Mouse (Mus musculus): ENCODE results near the gene Siglece. TPM values are rescaled to one million over a fixed set of nuclear protein-coding genes. Genes with fewer than 3 reads are reported as not detected.

The Siglece gene
- polyA plus RNA-seq, 1 experiment from 2014 or later, result 0.49 TPM

GRCm38 (mm10) chr7:43662804-43663203 lies 2.8 kb upstream of the Siglece start:
- no peak overlapping the region for H3K4me3 ChIP-seq
- no peaks in the 10 kb centered on the region for H3K27me3 ChIP-seq
- H3K4me1 ChIP-seq (replicated peaks), result no peaks in the 10 kb centered on the region
- 93% methylated on average over 1 of the region's 1 CpGs for WGBS
- no peak overlapping the region for H3K9ac ChIP-seq
- ATAC-seq (ENCODE audit: low FRiP score), result no peak
- no peaks in the 10 kb centered on the region for H3K36me3 ChIP-seq
- no peak overlapping the region for H3K27ac ChIP-seq
- H3K4me2 ChIP-seq, result no peak overlapping the region
- no peaks in the 10 kb centered on the region for H3K9me3 ChIP-seq

- no peaks in the 10 kb centered on the region for H3K4me1 ChIP-seq (replicated peaks)
- H3K9ac ChIP-seq, result no peak overlapping the region
- no peaks in the 10 kb centered on the region for H3K36me3 ChIP-seq
- H3K4me3 ChIP-seq, result no peak overlapping the region
- H3K27me3 ChIP-seq, result no peaks in the 10 kb centered on the region
- no peak overlapping the region for H3K4me2 ChIP-seq
- ATAC-seq (ENCODE audit: low FRiP score), result no peak
- WGBS, result 78% methylated on average over 6 of the region's 6 CpGs
- H3K9me3 ChIP-seq, result no peaks in the 10 kb centered on the region
- no peak overlapping the region for H3K27ac ChIP-seq
These were observed 3.7 kb downstream of the Siglece start for GRCm38 (mm10) chr7:43656232-43656631.

- no peak overlapping the region for H3K4me2 ChIP-seq
- WGBS, result 85% methylated on average over 3 of the region's 3 CpGs
- H3K9ac ChIP-seq, result no peak overlapping the region
- H3K9me3 ChIP-seq, result no peaks in the 10 kb centered on the region
- H3K27ac ChIP-seq, result no peak overlapping the region
- H3K4me1 ChIP-seq (replicated peaks), result no peaks in the 10 kb centered on the region
- no peak overlapping the region for H3K4me3 ChIP-seq
- ATAC-seq (ENCODE audit: low FRiP score), result no peak
- H3K36me3 ChIP-seq, result no peaks in the 10 kb centered on the region
- no peaks in the 10 kb centered on the region for H3K27me3 ChIP-seq
These were observed 5.4 kb downstream of the Siglece start for GRCm38 (mm10) chr7:43654519-43654918.

GRCm38 (mm10) chr7:43652683-43653082 lies 7.3 kb downstream of the Siglece start:
- no peak overlapping the region for H3K27ac ChIP-seq
- H3K27me3 ChIP-seq, result no peaks in the 10 kb centered on the region
- no peak overlapping the region for H3K4me3 ChIP-seq
- H3K36me3 ChIP-seq, result no peaks in the 10 kb centered on the region
- 92% methylated on average over 6 of the region's 6 CpGs for WGBS
- no peak overlapping the region for H3K9ac ChIP-seq
- no peaks in the 10 kb centered on the region for H3K4me1 ChIP-seq (replicated peaks)
- H3K4me2 ChIP-seq, result no peak overlapping the region
- no peak for ATAC-seq (ENCODE audit: low FRiP score)
- no peaks in the 10 kb centered on the region for H3K9me3 ChIP-seq

- ATAC-seq (ENCODE audit: low FRiP score), result no peak
- 78% methylated on average over 17 of the region's 17 CpGs for WGBS
- Histone ChIP-seq H3K4me1 (replicated peaks) (no peaks in the 10 kb centered on the region), H3K27ac (no peak overlapping the region), H3K4me3 (no peak overlapping the region), H3K9ac (no peak overlapping the region), H3K36me3 (no peaks in the 10 kb centered on the region), H3K4me2 (no peak overlapping the region), H3K27me3 (no peaks in the 10 kb centered on the region), H3K9me3 (no peaks in the 10 kb centered on the region)
These were observed 16.8 kb downstream of the Siglece start for GRCm38 (mm10) chr7:43643046-43643652.

- Histone ChIP-seq H3K27ac (no peak overlapping the region), H3K27me3 (no peaks in the 10 kb centered on the region), H3K9ac (no peak overlapping the region), H3K36me3 (no peaks in the 10 kb centered on the region), H3K4me3 (no peak overlapping the region), H3K4me1 (replicated peaks) (no peaks in the 10 kb centered on the region), H3K9me3 (no peaks in the 10 kb centered on the region), H3K4me2 (no peak overlapping the region)
- 84% methylated on average over 5 of the region's 5 CpGs for WGBS
- no peak for ATAC-seq (ENCODE audit: low FRiP score)
These were observed 17.4 kb downstream of the Siglece start for GRCm38 (mm10) chr7:43642587-43642986.

- no peak overlapping the region for H3K4me3 ChIP-seq
- no peaks in the 10 kb centered on the region for H3K27me3 ChIP-seq
- H3K9ac ChIP-seq, result no peak overlapping the region
- no peak overlapping the region for H3K4me2 ChIP-seq
- no peaks in the 10 kb centered on the region for H3K9me3 ChIP-seq
- no peak overlapping the region for H3K27ac ChIP-seq
- no peaks in the 10 kb centered on the region for H3K36me3 ChIP-seq
- no peak for ATAC-seq (ENCODE audit: low FRiP score)
- WGBS, result 57% methylated on average over 1 of the region's 1 CpGs
- no peaks in the 10 kb centered on the region for H3K4me1 ChIP-seq (replicated peaks)
These were observed 22.8 kb downstream of the Siglece start for GRCm38 (mm10) chr7:43637118-43637517.

GRCm38 (mm10) chr7:43636194-43636593 lies 23.8 kb downstream of the Siglece start:
- no peak overlapping the region for H3K27ac ChIP-seq
- no peak overlapping the region for H3K4me3 ChIP-seq
- WGBS, result 80% methylated on average over 2 of the region's 2 CpGs
- no peak overlapping the region for H3K9ac ChIP-seq
- no peaks in the 10 kb centered on the region for H3K36me3 ChIP-seq
- no peaks in the 10 kb centered on the region for H3K9me3 ChIP-seq
- H3K4me1 ChIP-seq (replicated peaks), result no peaks in the 10 kb centered on the region
- no peak for ATAC-seq (ENCODE audit: low FRiP score)
- H3K27me3 ChIP-seq, result no peaks in the 10 kb centered on the region
- no peak overlapping the region for H3K4me2 ChIP-seq

- Histone ChIP-seq H3K9me3 (no peaks in the 10 kb centered on the region), H3K4me3 (no peak within 1 kb of the TSS), H3K27me3 (no peaks in the 10 kb centered on the region), H3K4me2 (no peak within 1 kb of the TSS), H3K27ac (no peak within 1 kb of the TSS), H3K9ac (no peak within 1 kb of the TSS), H3K4me1 (replicated peaks) (no peaks in the 10 kb centered on the region), H3K36me3 (no peaks in the 10 kb centered on the region)
- ATAC-seq (ENCODE audit: low FRiP score), result no peak
- whole genome bisulfite sequencing, result 78% methylated on average over 6 of the region's 6 CpGs
These were observed 25.5 kb downstream of the Siglece start, which contains the start of gene Ceacam18 for GRCm38 (mm10) chr7:43634500-43634899. Ceacam18 (plus strand) TSS chr7:43634707.

GRCm38 (mm10) chr7:43633940-43634339 lies 26.0 kb downstream of the Siglece start:
- WGBS, result 72% methylated on average over 4 of the region's 4 CpGs
- Histone ChIP-seq H3K9me3 (no peaks in the 10 kb centered on the region), H3K4me1 (replicated peaks) (no peaks in the 10 kb centered on the region), H3K36me3 (no peaks in the 10 kb centered on the region), H3K9ac (no peak overlapping the region), H3K27ac (no peak overlapping the region), H3K27me3 (no peaks in the 10 kb centered on the region), H3K4me3 (no peak overlapping the region), H3K4me2 (no peak overlapping the region)
- ATAC-seq (ENCODE audit: low FRiP score), result no peak

GRCm38 (mm10) chr7:43625794-43626422 lies 34.1 kb downstream of the Siglece start:
- H3K4me1 ChIP-seq (replicated peaks), result no peaks in the 10 kb centered on the region
- H3K4me2 ChIP-seq, result no peak overlapping the region
- no peak for ATAC-seq (ENCODE audit: low FRiP score)
- no peak overlapping the region for H3K9ac ChIP-seq
- no peaks in the 10 kb centered on the region for H3K9me3 ChIP-seq
- no peak overlapping the region for H3K27ac ChIP-seq
- no peaks in the 10 kb centered on the region for H3K27me3 ChIP-seq
- H3K4me3 ChIP-seq, result no peak overlapping the region
- no peaks in the 10 kb centered on the region for H3K36me3 ChIP-seq
- 84% methylated on average over 8 of the region's 8 CpGs for WGBS

GRCm38 (mm10) chr7:43625065-43625464 lies 34.9 kb downstream of the Siglece start:
- Histone ChIP-seq H3K27me3 (no peaks in the 10 kb centered on the region), H3K36me3 (no peaks in the 10 kb centered on the region), H3K4me3 (no peak overlapping the region), H3K4me1 (replicated peaks) (no peaks in the 10 kb centered on the region), H3K9me3 (no peaks in the 10 kb centered on the region), H3K27ac (no peak overlapping the region), H3K9ac (no peak overlapping the region), H3K4me2 (no peak overlapping the region)
- 44% methylated on average over 2 of the region's 3 CpGs for WGBS
- no peak for ATAC-seq (ENCODE audit: low FRiP score)

GRCm38 (mm10) chr7:43623819-43624218 lies 36.1 kb downstream of the Siglece start:
- Histone ChIP-seq H3K27me3 (no peaks in the 10 kb centered on the region), H3K27ac (no peak overlapping the region), H3K9me3 (no peaks in the 10 kb centered on the region), H3K36me3 (no peaks in the 10 kb centered on the region), H3K4me2 (peak overlapping the region; percentile 35), H3K9ac (no peak overlapping the region), H3K4me1 (replicated peaks) (no peaks in the 10 kb centered on the region), H3K4me3 (no peak overlapping the region)
- ATAC-seq (ENCODE audit: low FRiP score), result no peak
- WGBS, result 13% methylated on average over 10 of the region's 10 CpGs
